Mouse (Mus musculus): Measurements from ENCODE around the gene Amotl2. TPM values are rescaled to one million over a fixed set of nuclear protein-coding genes. Genes with fewer than 3 reads are reported as not detected.
"Not testable (repeated sequence)": the region's sequence is repeated elsewhere in the genome, so short reads cannot be mapped to it uniquely, and the experiment has no call there.

Amotl2 gene
- polyA plus RNA-seq, 1 experiment from 2014 or later, result 69.9 TPM

DNA sequence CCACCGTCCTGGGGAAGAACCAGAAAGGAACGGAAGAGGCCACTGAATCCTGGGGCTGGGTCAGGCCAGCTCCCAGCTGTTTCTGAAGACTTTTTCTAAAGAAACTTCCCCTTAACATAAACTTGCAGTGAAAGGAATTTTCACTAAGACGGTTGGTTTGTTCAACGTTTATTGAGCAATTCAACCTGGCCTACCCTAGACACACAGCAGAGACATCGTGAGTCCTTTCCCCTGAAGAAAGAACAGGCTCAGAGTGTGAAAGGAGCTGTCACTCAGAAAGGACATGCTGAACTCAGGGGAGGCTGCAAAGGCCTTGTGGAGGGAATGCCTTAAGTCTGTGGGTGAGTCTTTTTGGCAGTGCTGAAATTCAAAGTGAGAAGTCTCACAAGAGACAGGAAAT is 31.4 kb downstream of the Amotl2 start:
- Histone ChIP-seq H3K4me1 (no peaks in the 10 kb centered on the region), H3K9ac (replicated peaks) (no peak overlapping the region), H3K36me3 (no peaks in the 10 kb centered on the region), H3K27me3 (no peaks in the 10 kb centered on the region), H3K27ac (replicated peaks) (no peak overlapping the region), H3K4me2 (replicated peaks) (no peak overlapping the region), H3K9me3 (no peaks in the 10 kb centered on the region), H3K4me3 (no peak overlapping the region)
- ATAC-seq (replicated peaks), result no peak
- 48% methylated on average over 5 of the region's 5 CpGs for WGBS

DNA sequence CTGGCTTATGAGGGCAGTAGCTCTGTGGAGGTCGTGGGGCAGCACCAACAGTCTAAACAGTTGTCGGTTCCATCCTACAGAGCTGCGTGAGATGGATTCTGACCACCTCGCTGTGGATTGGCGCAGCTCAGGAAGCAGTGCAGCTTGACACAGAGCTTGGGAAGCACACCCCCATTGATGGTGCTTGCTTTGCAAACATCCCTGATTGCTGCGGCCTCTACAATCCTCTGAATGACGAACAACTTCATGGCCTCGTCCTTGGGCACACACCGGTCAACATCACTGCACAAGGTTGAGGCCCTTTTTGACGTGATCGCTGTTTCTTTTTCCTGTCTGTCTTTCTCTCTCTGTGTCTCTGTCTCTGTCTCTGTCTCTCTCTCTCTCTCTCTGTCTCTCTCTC is 32.7 kb downstream of the Amotl2 start:
- no peak for ATAC-seq (replicated peaks)
- Histone ChIP-seq H3K9ac (replicated peaks) (no peak overlapping the region), H3K27ac (replicated peaks) (no peak overlapping the region), H3K4me2 (replicated peaks) (no peak overlapping the region), H3K9me3 (no peaks in the 10 kb centered on the region), H3K27me3 (no peaks in the 10 kb centered on the region), H3K36me3 (no peaks in the 10 kb centered on the region), H3K4me3 (no peak overlapping the region), H3K4me1 (no peaks in the 10 kb centered on the region)
- WGBS, result 90% methylated on average over 11 of the region's 11 CpGs

DNA sequence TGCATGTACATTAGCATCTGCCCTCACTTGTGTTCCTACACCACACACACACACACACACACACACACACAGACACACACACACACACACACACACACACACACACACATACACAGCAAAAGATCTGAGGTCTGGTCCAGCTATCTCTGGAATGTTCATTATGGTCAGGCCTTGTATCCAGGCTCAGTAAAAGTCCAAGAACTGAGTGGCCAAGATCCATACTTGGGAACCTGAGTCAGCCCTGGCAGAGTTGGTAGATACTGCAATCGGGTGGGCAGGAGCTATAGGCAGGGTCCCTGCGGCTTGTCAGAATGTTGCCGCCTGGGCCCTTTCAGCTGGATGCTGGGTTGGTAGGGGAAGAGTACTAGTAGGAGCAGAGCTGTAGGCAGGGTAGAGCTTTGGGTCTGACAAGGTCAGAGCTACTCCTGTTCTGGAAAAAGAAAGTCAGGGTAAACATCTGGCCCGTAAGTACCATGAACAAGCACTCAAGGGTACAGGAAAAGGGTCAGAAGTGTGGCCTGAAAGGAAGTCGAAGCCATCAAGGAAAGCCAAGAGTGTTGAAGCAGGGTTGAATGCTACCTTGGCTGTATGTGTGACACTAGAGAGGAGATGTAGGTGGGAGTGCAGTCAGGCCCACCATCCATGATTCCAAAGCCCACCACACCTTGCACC is 35.3 kb downstream of the Amotl2 start:
- ATAC-seq (replicated peaks), result no peak
- Histone ChIP-seq H3K9ac (replicated peaks) (no peak overlapping the region), H3K4me2 (replicated peaks) (no peak overlapping the region), H3K9me3 (no peaks in the 10 kb centered on the region), H3K4me3 (no peak overlapping the region), H3K27me3 (no peaks in the 10 kb centered on the region), H3K4me1 (no peaks in the 10 kb centered on the region), H3K27ac (replicated peaks) (no peak overlapping the region), H3K36me3 (no peaks in the 10 kb centered on the region)
- 92% methylated on average over 5 of the region's 5 CpGs for WGBS

GRCm38 (mm10) chr9:102753299-102753698 is 36.8 kb downstream of the Amotl2 start:
- Histone ChIP-seq H3K9ac (replicated peaks) (no peak overlapping the region), H3K4me1 (no peaks in the 10 kb centered on the region), H3K36me3 (no peaks in the 10 kb centered on the region), H3K27me3 (no peaks in the 10 kb centered on the region), H3K9me3 (no peaks in the 10 kb centered on the region), H3K4me3 (no peak overlapping the region), H3K4me2 (replicated peaks) (no peak overlapping the region), H3K27ac (replicated peaks) (no peak overlapping the region)
- ATAC-seq (replicated peaks), result no peak

DNA sequence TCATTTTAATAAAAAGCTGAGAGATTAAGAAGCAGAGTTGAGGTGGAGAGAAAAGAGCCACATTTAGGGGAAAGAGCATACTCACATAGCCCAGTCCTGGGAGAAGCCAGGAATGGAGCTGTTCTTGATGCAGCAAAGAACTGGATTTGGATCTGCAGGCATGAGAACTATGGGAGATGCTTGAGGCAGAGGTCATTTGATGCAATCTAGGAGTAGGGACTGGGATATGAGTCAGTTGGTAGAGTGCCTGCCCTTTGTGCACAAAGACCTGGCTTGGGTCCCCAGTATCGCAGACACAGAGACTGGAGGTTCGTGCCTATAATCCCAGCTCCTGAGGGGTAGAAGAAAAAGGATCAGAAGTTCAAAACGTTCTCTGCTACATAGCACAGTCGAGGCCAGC is 38.7 kb downstream of the Amotl2 start:
- H3K9me3 ChIP-seq, result no peaks in the 10 kb centered on the region

DNA sequence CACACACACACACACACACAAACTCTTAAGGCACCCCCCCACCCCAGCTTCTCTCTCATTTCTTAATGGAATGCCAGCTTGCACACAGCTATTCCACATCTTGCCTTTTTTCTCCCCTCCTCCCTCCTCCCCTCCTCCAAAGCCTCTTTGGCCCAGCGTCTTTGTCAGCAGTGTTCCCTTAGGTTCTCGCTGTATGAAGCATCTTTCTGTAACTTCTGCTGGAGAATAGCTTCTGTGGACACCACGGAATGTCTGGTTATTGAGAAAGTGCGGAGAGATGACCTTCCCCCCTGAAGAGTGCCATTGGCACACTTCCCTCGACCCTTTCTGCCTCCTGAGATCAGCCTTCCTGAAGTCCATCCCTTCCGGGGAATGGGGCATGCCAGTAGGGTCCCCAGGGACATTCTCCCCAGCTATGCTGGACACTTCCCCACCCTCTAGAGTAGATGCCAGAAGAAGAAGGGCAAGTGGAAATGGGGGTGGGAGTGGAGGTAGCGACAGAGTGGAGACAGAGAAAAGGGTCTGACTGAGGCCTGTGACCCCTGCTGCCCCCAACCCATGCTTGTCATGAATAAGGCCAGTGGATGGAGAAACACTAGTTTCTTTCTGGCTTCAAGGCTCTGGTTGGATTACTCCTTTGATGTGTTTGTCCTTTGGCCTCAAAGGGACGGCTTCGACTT is 39.3 kb downstream of the Amotl2 start:
- H3K36me3 ChIP-seq, result no peaks in the 10 kb centered on the region
- no peaks in the 10 kb centered on the region for H3K9me3 ChIP-seq
- no peak overlapping the region for H3K4me2 ChIP-seq (replicated peaks)
- no peak overlapping the region for H3K4me3 ChIP-seq
- H3K9ac ChIP-seq (replicated peaks), result no peak overlapping the region
- no peaks in the 10 kb centered on the region for H3K27me3 ChIP-seq
- no peak overlapping the region for H3K27ac ChIP-seq (replicated peaks)
- 74% methylated on average over 9 of the region's 9 CpGs for WGBS
- ATAC-seq (replicated peaks), result no peak
- no peaks in the 10 kb centered on the region for H3K4me1 ChIP-seq

More for the DNA sequence above, 38.7 kb downstream of the Amotl2 start:
- Histone ChIP-seq H3K27me3 (no peaks in the 10 kb centered on the region), H3K4me1 (no peaks in the 10 kb centered on the region), H3K27ac (replicated peaks) (no peak overlapping the region), H3K4me2 (replicated peaks) (no peak overlapping the region), H3K4me3 (no peak overlapping the region), H3K9ac (replicated peaks) (no peak overlapping the region), H3K36me3 (no peaks in the 10 kb centered on the region)
- 72% methylated on average over 4 of the region's 4 CpGs for WGBS
- ATAC-seq (replicated peaks), result no peak

GRCm38 (mm10) chr9:102756352-102756751 is 39.9 kb downstream of the Amotl2 start:
- Histone ChIP-seq H3K4me1 (no peaks in the 10 kb centered on the region), H3K9ac (replicated peaks) (no peak overlapping the region), H3K27ac (replicated peaks) (no peak overlapping the region), H3K9me3 (no peaks in the 10 kb centered on the region), H3K36me3 (no peaks in the 10 kb centered on the region), H3K4me2 (replicated peaks) (no peak overlapping the region), H3K27me3 (no peaks in the 10 kb centered on the region), H3K4me3 (no peak overlapping the region)
- WGBS, result 53% methylated on average over 14 of the region's 14 CpGs
- no peak for ATAC-seq (replicated peaks)

DNA sequence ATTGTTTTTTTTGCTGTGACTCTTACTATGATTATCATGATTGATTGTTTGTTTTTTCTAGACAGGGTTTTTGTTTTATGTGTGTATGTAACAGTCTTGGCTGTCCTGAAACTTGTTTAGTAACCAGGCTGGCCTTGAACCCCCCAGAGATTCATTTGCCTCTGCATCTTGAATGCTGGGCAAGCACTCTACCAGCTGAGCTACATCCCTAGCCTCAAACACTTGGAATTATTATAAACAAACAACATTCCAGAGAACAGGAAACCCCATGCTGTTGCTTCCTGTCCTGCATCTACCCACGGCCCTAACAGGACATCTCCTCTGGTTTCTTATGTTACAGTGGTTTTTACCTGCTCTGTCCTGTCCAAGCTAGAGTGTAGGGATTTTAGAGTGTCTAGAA is 42.4 kb downstream of the Amotl2 start:
- H3K36me3 ChIP-seq, result no peaks in the 10 kb centered on the region
- no peak overlapping the region for H3K4me2 ChIP-seq (replicated peaks)
- no peak overlapping the region for H3K9ac ChIP-seq (replicated peaks)
- H3K27ac ChIP-seq (replicated peaks), result no peak overlapping the region
- WGBS, result 79% methylated on average over 1 of the region's 1 CpGs
- H3K4me1 ChIP-seq, result no peaks in the 10 kb centered on the region
- no peaks in the 10 kb centered on the region for H3K27me3 ChIP-seq
- no peaks in the 10 kb centered on the region for H3K9me3 ChIP-seq
- ATAC-seq (replicated peaks), result no peak
- H3K4me3 ChIP-seq, result no peak overlapping the region

GRCm38 (mm10) chr9:102759581-102760001 is 43.1 kb downstream of the Amotl2 start:
- Histone ChIP-seq H3K27ac (replicated peaks) (no peak overlapping the region), H3K9ac (replicated peaks) (no peak overlapping the region), H3K36me3 (no peaks in the 10 kb centered on the region), H3K4me3 (no peak overlapping the region), H3K27me3 (no peaks in the 10 kb centered on the region), H3K4me1 (no peaks in the 10 kb centered on the region), H3K9me3 (no peaks in the 10 kb centered on the region), H3K4me2 (replicated peaks) (no peak overlapping the region)
- WGBS, result 68% methylated on average over 5 of the region's 5 CpGs
- ATAC-seq (replicated peaks), result no peak

- no peak overlapping the region for H3K4me2 ChIP-seq (replicated peaks)
- 87% methylated on average over 7 of the region's 7 CpGs for WGBS
- no peak overlapping the region for H3K9ac ChIP-seq (replicated peaks)
- H3K4me1 ChIP-seq, result no peaks in the 10 kb centered on the region
- no peaks in the 10 kb centered on the region for H3K36me3 ChIP-seq
- H3K9me3 ChIP-seq, result no peaks in the 10 kb centered on the region
- H3K27ac ChIP-seq (replicated peaks), result no peak overlapping the region
- no peak overlapping the region for H3K4me3 ChIP-seq
- H3K27me3 ChIP-seq, result no peaks in the 10 kb centered on the region
- ATAC-seq (replicated peaks), result no peak
Measured at GRCm38 (mm10) chr9:102761599-102761998, 45.1 kb downstream of the Amotl2 start.

DNA sequence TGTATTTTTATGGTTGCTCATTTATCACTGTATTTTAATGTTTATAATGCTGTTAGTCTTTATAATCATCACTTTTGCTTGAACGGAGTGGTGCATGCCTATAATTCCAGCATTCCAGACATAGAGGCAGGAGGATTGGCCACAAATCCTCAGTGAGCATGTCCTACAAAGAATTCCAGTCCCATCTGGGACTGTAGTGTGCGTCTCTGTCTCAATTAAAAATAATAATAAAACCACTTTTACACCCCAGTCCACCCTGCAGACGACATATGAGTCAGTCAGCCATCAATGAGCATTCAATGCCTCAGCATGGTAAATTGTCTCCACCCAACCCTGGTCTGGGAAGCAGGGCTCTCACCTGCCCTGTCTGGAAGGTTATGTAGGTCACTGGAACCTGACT is 46.4 kb downstream of the Amotl2 start:
- no peak for ATAC-seq (replicated peaks)
- Histone ChIP-seq H3K36me3 (no peaks in the 10 kb centered on the region), H3K27ac (replicated peaks) (no peak overlapping the region), H3K4me1 (no peaks in the 10 kb centered on the region), H3K27me3 (no peaks in the 10 kb centered on the region), H3K9me3 (no peaks in the 10 kb centered on the region), H3K4me3 (no peak overlapping the region), H3K9ac (replicated peaks) (no peak overlapping the region), H3K4me2 (replicated peaks) (no peak overlapping the region)
- WGBS, result 77% methylated on average over 3 of the region's 3 CpGs

GRCm38 (mm10) chr9:102763520-102763919 is 47.0 kb downstream of the Amotl2 start:
- 85% methylated on average over 8 of the region's 8 CpGs for whole genome bisulfite sequencing
- H3K4me1 ChIP-seq, result no peaks in the 10 kb centered on the region
- no peak overlapping the region for H3K27ac ChIP-seq (replicated peaks)
- no peak overlapping the region for H3K9ac ChIP-seq (replicated peaks)
- H3K36me3 ChIP-seq, result no peaks in the 10 kb centered on the region
- no peak overlapping the region for H3K4me2 ChIP-seq (replicated peaks)
- H3K9me3 ChIP-seq, result no peaks in the 10 kb centered on the region
- no peaks in the 10 kb centered on the region for H3K27me3 ChIP-seq
- no peak overlapping the region for H3K4me3 ChIP-seq
- no peak for ATAC-seq (replicated peaks)

GRCm38 (mm10) chr9:102764540-102764939 is 48.1 kb downstream of the Amotl2 start:
- not testable (repeated sequence) for H3K9me3 ChIP-seq; H3K9ac ChIP-seq (replicated peaks); ATAC-seq (replicated peaks); H3K4me3 ChIP-seq; H3K4me1 ChIP-seq; H3K4me2 ChIP-seq (replicated peaks); H3K27me3 ChIP-seq; H3K36me3 ChIP-seq; H3K27ac ChIP-seq (replicated peaks)
- WGBS, result 100% methylated on average over 2 of the region's 2 CpGs
